Comparison of ENCODE assay signal across 12 mouse cellular contexts in genomic region chr1:190898899-190899575, GRCm38 (mm10). TPM values are rescaled to one million over a fixed set of nuclear protein-coding genes. Genes with fewer than 3 reads are reported as not detected.
DNase-seq lines count a peak whose midpoint lies in the region.
"Had no signal": no experiment of that assay in that cellular context is flagged by ENCODE, and none has a peak within 500 bp of the region (broad histone marks: within the 10 kb centered on the region; RNA-seq: fewer than 3 reads in every experiment).

No protein-coding gene starts in this region.

- peak; percentile 35 for DNase-seq in adrenal gland, postnatal 14 days
- DNase-seq in adrenal gland, postnatal 25 days: no peak
- DNase-seq in urinary bladder, postnatal 14 days (ENCODE audit: low spot score): peak; percentile 61
- no peak for DNase-seq in urinary bladder, postnatal 10 days (ENCODE audit: low spot score)
- peak; percentile 85 for DNase-seq in lung, postnatal 10 days
- DNase-seq in cerebellum, adult 11 months: no peak
- DNase-seq in right cerebral cortex, adult 18-20 months: no peak
- DNase-seq in right cerebral cortex, postnatal 36 days (ENCODE audit: low spot score in 2 of 2): no peak
- DNase-seq: adrenal gland, adult 2 months; cerebellum, adult 2 months; liver; right cerebral cortex, postnatal 25 days had no signal

RNA-seq across cellular contexts. Expression of gene Rps6kc1, which starts 12.5 kb away (rescaled TPM):
- 23.8 and 27.9 TPM in 2 replicates for total RNA-seq in adrenal gland, postnatal 14 days (2021)
- 24.9 and 27.1 TPM in 2 replicates for total RNA-seq in adrenal gland, postnatal 25 days (2021)

RNA-seq across cellular contexts. Expression of gene Angel2, which starts 25.9 kb away (rescaled TPM):
- total RNA-seq in adrenal gland, postnatal 14 days (2021): 46.6 and 46.7 TPM in 2 replicates
- total RNA-seq in adrenal gland, postnatal 25 days (2021): 44.3 and 56.8 TPM in 2 replicates

Comparison
In these comparisons a context has a peak if more than half of its experiments do, and no peak if none do; other contexts are left out.
1. DNase-seq: peak in adrenal gland, postnatal 14 days (single experiment), urinary bladder, postnatal 14 days (single experiment) and lung, postnatal 10 days (single experiment); none in adrenal gland, postnatal 25 days (single experiment), urinary bladder, postnatal 10 days (single experiment), cerebellum, adult 11 months (single experiment), right cerebral cortex, adult 18-20 months (single experiment) and right cerebral cortex, postnatal 36 days (0 of 2).